Mouse (Mus musculus): Measurements from ENCODE around the gene Mrgpra6. TPM values are rescaled to one million over a fixed set of nuclear protein-coding genes. Genes with fewer than 3 reads are reported as not detected.

Gene Mrgpra6
- polyA plus RNA-seq (2012; rRNA removed): not detected in 2 replicates

GRCm38 (mm10) chr7:47204830-47205229 is at the start of gene Mrgpra6:
Mrgpra6 (minus strand) TSS chr7:47204920.
- H3K36me3 ChIP-seq (ENCODE audit: control insufficient read depth, insufficient read depth, low read length): no peaks in the 10 kb centered on the region
- H3K4me3 ChIP-seq (ENCODE audit: control insufficient read depth, insufficient read depth, low read length): no peak within 1 kb of the TSS
- no peak for DNase-seq
- H3K27me3 ChIP-seq (ENCODE audit: control insufficient read depth, insufficient read depth, low read length): no peaks in the 10 kb centered on the region
- H3K27ac ChIP-seq (ENCODE audit: control insufficient read depth, insufficient read depth, low read length): no peak within 1 kb of the TSS
- 4% methylated on average over 4 of the region's 4 CpGs for WGBS
- no peak for TF ChIP-seq CTCF (IDR thresholded peaks at IDR 0.05; ENCODE audit: borderline replicate concordance, control insufficient read depth, extremely low read depth, insufficient read depth, low read length, poor library complexity)
- TF ChIP-seq POLR2A (IDR thresholded peaks at IDR 0.05; ENCODE audit: control insufficient read depth, extremely low read depth, insufficient read depth, low read length, poor library complexity): no peak
- no peaks in the 10 kb centered on the region for H3K4me1 ChIP-seq (replicated peaks; ENCODE audit: control insufficient read depth, insufficient read depth, low read length)

DNA sequence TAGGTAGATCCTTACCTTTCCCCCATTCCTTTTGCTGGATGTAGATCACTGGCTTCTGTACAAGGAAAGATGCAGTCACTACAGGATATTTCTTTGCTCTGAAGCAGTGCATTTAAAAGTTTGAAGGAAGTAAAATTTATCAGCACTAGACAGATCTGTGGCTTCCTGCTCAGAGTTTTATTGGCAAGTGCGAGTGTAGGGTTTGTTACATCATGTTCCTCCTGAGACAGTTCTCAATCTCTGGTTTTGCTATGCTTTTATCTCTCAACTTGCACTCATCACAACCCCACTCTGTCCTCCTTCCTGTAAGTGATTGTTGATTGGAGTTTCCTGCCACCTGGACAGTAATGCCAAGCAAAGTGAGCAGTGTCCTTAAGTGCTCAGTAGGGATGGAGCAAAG is 48.0 kb upstream of the Mrgpra6 start, which contains the start of gene Mrgpra9:
Mrgpra9 (minus strand) TSS at position 79 of the 400 bp plus-strand sequence.
- H3K27me3 ChIP-seq (ENCODE audit: control insufficient read depth, insufficient read depth, low read length): no peaks in the 10 kb centered on the region
- 8% methylated on average over 1 of the region's 1 CpGs for WGBS
- TF ChIP-seq CTCF (IDR thresholded peaks at IDR 0.05; ENCODE audit: borderline replicate concordance, control insufficient read depth, extremely low read depth, insufficient read depth, low read length, poor library complexity) (no peak), POLR2A (IDR thresholded peaks at IDR 0.05; ENCODE audit: control insufficient read depth, extremely low read depth, insufficient read depth, low read length, poor library complexity) (no peak)
- no peak within 1 kb of the TSS for H3K27ac ChIP-seq (ENCODE audit: control insufficient read depth, insufficient read depth, low read length)
- DNase-seq: no peak
- no peaks in the 10 kb centered on the region for H3K4me1 ChIP-seq (replicated peaks; ENCODE audit: control insufficient read depth, insufficient read depth, low read length)
- no peak within 1 kb of the TSS for H3K4me3 ChIP-seq (ENCODE audit: control insufficient read depth, insufficient read depth, low read length)
- H3K36me3 ChIP-seq (ENCODE audit: control insufficient read depth, insufficient read depth, low read length): no peaks in the 10 kb centered on the region

DNA sequence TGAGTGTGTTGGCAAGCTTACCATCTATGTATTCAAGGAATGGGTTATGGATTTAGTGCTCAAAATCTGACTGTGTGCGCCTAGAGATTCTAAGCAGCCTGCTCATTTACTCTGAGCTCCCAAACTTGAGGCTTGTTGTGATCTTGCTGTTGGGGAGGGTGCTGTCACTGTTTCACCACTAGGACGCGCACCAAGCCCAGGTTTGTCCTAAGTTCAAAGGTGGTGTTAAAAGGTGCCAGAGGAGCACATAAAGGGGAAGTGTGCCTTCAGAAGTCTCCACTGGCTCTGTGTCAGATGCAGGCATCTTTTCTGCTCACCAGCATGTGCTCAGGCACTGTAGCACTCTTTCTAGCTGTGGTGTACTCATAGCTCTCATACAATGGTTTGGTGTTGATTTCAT is 39.9 kb upstream of the Mrgpra6 start:
- peak; percentile 56 for DNase-seq
- Histone ChIP-seq H3K27me3 (ENCODE audit: control insufficient read depth, insufficient read depth, low read length) (no peaks in the 10 kb centered on the region), H3K36me3 (ENCODE audit: control insufficient read depth, insufficient read depth, low read length) (no peaks in the 10 kb centered on the region), H3K27ac (ENCODE audit: control insufficient read depth, insufficient read depth, low read length) (no peak overlapping the region), H3K4me3 (ENCODE audit: control insufficient read depth, insufficient read depth, low read length) (no peak overlapping the region), H3K4me1 (replicated peaks; ENCODE audit: control insufficient read depth, insufficient read depth, low read length) (no peaks in the 10 kb centered on the region)
- 42% methylated on average over 3 of the region's 3 CpGs for WGBS
- TF ChIP-seq POLR2A (IDR thresholded peaks at IDR 0.05; ENCODE audit: control insufficient read depth, extremely low read depth, insufficient read depth, low read length, poor library complexity) (no peak), CTCF (IDR thresholded peaks at IDR 0.05; ENCODE audit: borderline replicate concordance, control insufficient read depth, extremely low read depth, insufficient read depth, low read length, poor library complexity) (no peak)

DNA sequence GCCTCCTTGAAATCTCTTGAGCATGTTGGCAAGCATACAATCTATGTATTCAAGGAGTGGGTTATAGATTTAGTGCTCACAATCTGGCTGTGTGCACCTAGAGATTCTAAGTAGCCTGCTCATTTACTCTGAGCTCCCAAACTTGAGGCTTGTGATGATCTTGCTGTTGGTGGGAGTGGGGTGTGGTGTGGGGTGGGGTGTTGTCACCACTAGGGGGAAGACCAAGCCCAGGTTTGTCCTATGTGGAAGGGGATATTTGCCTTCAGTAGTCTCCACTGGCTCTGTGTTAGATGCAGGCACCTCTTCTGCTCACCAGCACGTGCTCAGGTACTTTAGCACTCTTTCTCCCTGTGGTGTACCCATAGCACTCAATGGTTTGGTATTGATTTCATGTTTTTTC is 9.4 kb downstream of the Mrgpra6 start:
- Histone ChIP-seq H3K4me3 (ENCODE audit: control insufficient read depth, insufficient read depth, low read length) (no peak overlapping the region), H3K36me3 (ENCODE audit: control insufficient read depth, insufficient read depth, low read length) (no peaks in the 10 kb centered on the region), H3K27me3 (ENCODE audit: control insufficient read depth, insufficient read depth, low read length) (no peaks in the 10 kb centered on the region), H3K27ac (ENCODE audit: control insufficient read depth, insufficient read depth, low read length) (no peak overlapping the region), H3K4me1 (replicated peaks; ENCODE audit: control insufficient read depth, insufficient read depth, low read length) (no peaks in the 10 kb centered on the region)
- TF ChIP-seq POLR2A (IDR thresholded peaks at IDR 0.05; ENCODE audit: control insufficient read depth, extremely low read depth, insufficient read depth, low read length, poor library complexity) (no peak), CTCF (IDR thresholded peaks at IDR 0.05; ENCODE audit: borderline replicate concordance, control insufficient read depth, extremely low read depth, insufficient read depth, low read length, poor library complexity) (no peak)
- 24% methylated on average over 1 of the region's 1 CpGs for WGBS
- no peak for DNase-seq

DNA sequence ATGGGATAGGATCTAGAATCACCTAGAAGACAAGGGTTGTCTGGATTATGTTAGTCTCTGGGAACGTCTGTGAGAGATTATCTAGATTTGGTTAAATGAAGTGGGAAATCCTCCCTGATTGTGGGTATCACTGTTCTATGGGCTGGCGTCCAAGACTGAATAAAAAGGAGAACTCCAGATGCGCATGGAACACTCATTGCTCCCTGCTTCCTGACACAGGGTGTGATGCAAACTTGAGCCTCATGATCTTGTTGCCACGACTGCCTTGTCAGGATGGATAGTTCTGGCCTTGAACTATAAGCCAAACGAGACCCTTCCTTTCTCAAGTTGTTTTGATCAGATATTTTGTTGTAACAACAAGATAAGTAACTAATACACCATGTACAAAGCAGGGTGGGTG is 33.9 kb downstream of the Mrgpra6 start:
- DNase-seq: no peak
- H3K4me3 ChIP-seq (ENCODE audit: control insufficient read depth, insufficient read depth, low read length): no peak overlapping the region
- no peaks in the 10 kb centered on the region for H3K4me1 ChIP-seq (replicated peaks; ENCODE audit: control insufficient read depth, insufficient read depth, low read length)
- H3K36me3 ChIP-seq (ENCODE audit: control insufficient read depth, insufficient read depth, low read length): no peaks in the 10 kb centered on the region
- no peaks in the 10 kb centered on the region for H3K27me3 ChIP-seq (ENCODE audit: control insufficient read depth, insufficient read depth, low read length)
- no peak overlapping the region for H3K27ac ChIP-seq (ENCODE audit: control insufficient read depth, insufficient read depth, low read length)
- 62% methylated on average over 5 of the region's 5 CpGs for WGBS
- TF ChIP-seq CTCF (IDR thresholded peaks at IDR 0.05; ENCODE audit: borderline replicate concordance, control insufficient read depth, extremely low read depth, insufficient read depth, low read length, poor library complexity): no peak
- no peak for TF ChIP-seq POLR2A (IDR thresholded peaks at IDR 0.05; ENCODE audit: control insufficient read depth, extremely low read depth, insufficient read depth, low read length, poor library complexity)

DNA sequence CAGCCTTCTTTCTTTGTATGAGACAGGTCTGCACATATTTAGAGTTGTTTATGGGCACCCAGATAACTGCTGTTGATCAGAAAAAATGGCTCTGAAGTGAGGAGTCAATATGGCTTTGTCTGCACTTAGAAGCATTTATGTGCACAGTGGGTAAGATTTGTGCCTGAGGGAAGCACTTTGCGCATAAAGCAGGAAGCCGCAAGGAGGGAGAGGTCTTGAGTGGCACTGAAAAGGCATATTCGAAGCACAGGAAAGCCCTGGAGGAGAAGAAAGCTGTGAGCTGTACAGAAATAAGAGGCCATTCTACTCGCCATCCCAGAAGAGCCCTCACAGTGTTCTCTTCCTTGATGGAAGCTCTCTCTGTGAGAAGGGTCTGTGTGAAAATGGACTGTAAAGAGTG is 39.7 kb downstream of the Mrgpra6 start:
- H3K4me1 ChIP-seq (replicated peaks; ENCODE audit: control insufficient read depth, insufficient read depth, low read length): no peaks in the 10 kb centered on the region
- 61% methylated on average over 4 of the region's 4 CpGs for WGBS
- H3K4me3 ChIP-seq (ENCODE audit: control insufficient read depth, insufficient read depth, low read length): no peak overlapping the region
- H3K27ac ChIP-seq (ENCODE audit: control insufficient read depth, insufficient read depth, low read length): no peak overlapping the region
- no peak for DNase-seq
- no peaks in the 10 kb centered on the region for H3K36me3 ChIP-seq (ENCODE audit: control insufficient read depth, insufficient read depth, low read length)
- no peak for TF ChIP-seq CTCF (IDR thresholded peaks at IDR 0.05; ENCODE audit: borderline replicate concordance, control insufficient read depth, extremely low read depth, insufficient read depth, low read length, poor library complexity)
- no peak for TF ChIP-seq POLR2A (IDR thresholded peaks at IDR 0.05; ENCODE audit: control insufficient read depth, extremely low read depth, insufficient read depth, low read length, poor library complexity)
- H3K27me3 ChIP-seq (ENCODE audit: control insufficient read depth, insufficient read depth, low read length): no peaks in the 10 kb centered on the region

- no peak overlapping the region for H3K27ac ChIP-seq (ENCODE audit: control insufficient read depth, insufficient read depth, low read length)
- WGBS: 70% methylated on average over 4 of the region's 4 CpGs
- no peak for DNase-seq
Observed at GRCm38 (mm10) chr7:47163203-47163602, 41.5 kb downstream of the Mrgpra6 start.

More at GRCm38 (mm10) chr7:47163203-47163602, 41.5 kb downstream of the Mrgpra6 start:
- H3K4me3 ChIP-seq (ENCODE audit: control insufficient read depth, insufficient read depth, low read length): no peak overlapping the region
- TF ChIP-seq CTCF (IDR thresholded peaks at IDR 0.05; ENCODE audit: borderline replicate concordance, control insufficient read depth, extremely low read depth, insufficient read depth, low read length, poor library complexity) (no peak), POLR2A (IDR thresholded peaks at IDR 0.05; ENCODE audit: control insufficient read depth, extremely low read depth, insufficient read depth, low read length, poor library complexity) (no peak)
- no peaks in the 10 kb centered on the region for H3K4me1 ChIP-seq (replicated peaks; ENCODE audit: control insufficient read depth, insufficient read depth, low read length)
- no peaks in the 10 kb centered on the region for H3K36me3 ChIP-seq (ENCODE audit: control insufficient read depth, insufficient read depth, low read length)
- no peaks in the 10 kb centered on the region for H3K27me3 ChIP-seq (ENCODE audit: control insufficient read depth, insufficient read depth, low read length)

Measured in thymus, adult 2 months (tissue).